Mouse (Mus musculus) brain, embryonic 14.5 days (tissue): Measurements from ENCODE around the gene Scd1.

Source experiments
- CTCF ChIP-seq: fragments of 200-500 bp; IDR thresholded peaks from 2 replicates; pipeline ENCODE4 v1.5.1; 2012; ENCODE audit warnings: inconsistent platforms, mild to moderate bottlenecking, moderate library complexity, borderline replicate concordance; ENCODE audit not compliant: insufficient read depth, insufficient read length; ENCODE audit errors: extremely low read depth
- POLR2A ChIP-seq: fragments of 200-500 bp; IDR thresholded peaks from 2 replicates; pipeline ENCODE4 v1.6.1; 2012; ENCODE audit warnings: mild to moderate bottlenecking, inconsistent platforms, borderline replicate concordance; ENCODE audit not compliant: poor library complexity, insufficient read depth, insufficient read length, severe bottlenecking; ENCODE audit errors: extremely low read depth

DNA sequence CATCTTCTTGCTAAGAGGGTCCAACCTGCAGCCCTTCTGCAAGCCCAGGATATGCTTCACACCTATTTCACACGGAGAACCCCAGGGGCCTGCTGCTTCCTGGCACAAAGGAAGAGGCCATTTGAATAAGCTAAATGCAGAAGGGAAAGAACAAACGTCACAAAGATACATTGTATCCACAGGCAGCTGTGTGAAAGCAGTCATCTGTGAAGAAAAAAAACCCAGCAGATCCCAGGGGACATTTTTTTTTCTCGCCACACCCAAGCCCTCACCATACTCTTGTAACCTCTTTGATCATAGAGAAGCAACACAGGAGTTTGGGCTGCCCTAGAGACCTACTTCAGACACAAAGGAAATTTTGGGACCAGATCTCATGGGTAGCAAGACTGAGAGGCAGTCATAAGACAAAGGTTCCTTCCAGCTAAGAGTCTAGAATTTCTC lies 31.1 kb downstream of the Scd1 start:
- TF ChIP-seq CTCF (no peak), POLR2A (no peak)
